Mouse (Mus musculus) G1E (cell line): ENCODE data around the gene Ttll9.

Source experiments
- CTCF ChIP-seq: IDR thresholded peaks from 2 replicates; pipeline ENCODE4 v1.5.1; 2012; ENCODE audit warnings: low read depth, low read length, inconsistent platforms, mixed read lengths
- GATA1 ChIP-seq: IDR thresholded peaks from 2 replicates; pipeline ENCODE4 v1.6.1; 2012; ENCODE audit warnings: borderline replicate concordance, low read length, inconsistent platforms, mixed read lengths
- GATA2 ChIP-seq: IDR thresholded peaks from 2 replicates; pipeline ENCODE4 v1.6.1; 2012; ENCODE audit warnings: low read depth, low read length, inconsistent platforms, borderline replicate concordance
- POLR2AphosphoS5 ChIP-seq: IDR thresholded peaks from 2 replicates; pipeline ENCODE4 v1.6.1; 2012; ENCODE audit warnings: low read depth, low read length, inconsistent platforms; ENCODE audit not compliant: insufficient replicate concordance
- TAL1 ChIP-seq: conservative IDR thresholded peaks from 2 replicates; pipeline ENCODE4 v1.6.1; 2012; ENCODE audit warnings: low read depth, low read length, inconsistent platforms, mixed read lengths

- TF ChIP-seq POLR2AphosphoS5: no peak
- peak; percentile 40; the same call in 1 of the 2 replicates for TF ChIP-seq CTCF
- TF ChIP-seq GATA1: no peak
- TF ChIP-seq TAL1: no peak
- TF ChIP-seq GATA2: no peak
These were observed 85.7 kb downstream of the Ttll9 start for GRCm38 (mm10) chr2:153047828-153048465.
